Mouse (Mus musculus): ENCODE measurements around the gene Coa5. TPM values are rescaled to one million over a fixed set of nuclear protein-coding genes. Genes with fewer than 3 reads are reported as not detected.
A peak's percentile ranks its signal among the peaks of the same experiment; 100 is the strongest.

Coa5 gene
- polyA plus RNA-seq, 1 experiment from 2014 or later = 58.5 TPM

DNA sequence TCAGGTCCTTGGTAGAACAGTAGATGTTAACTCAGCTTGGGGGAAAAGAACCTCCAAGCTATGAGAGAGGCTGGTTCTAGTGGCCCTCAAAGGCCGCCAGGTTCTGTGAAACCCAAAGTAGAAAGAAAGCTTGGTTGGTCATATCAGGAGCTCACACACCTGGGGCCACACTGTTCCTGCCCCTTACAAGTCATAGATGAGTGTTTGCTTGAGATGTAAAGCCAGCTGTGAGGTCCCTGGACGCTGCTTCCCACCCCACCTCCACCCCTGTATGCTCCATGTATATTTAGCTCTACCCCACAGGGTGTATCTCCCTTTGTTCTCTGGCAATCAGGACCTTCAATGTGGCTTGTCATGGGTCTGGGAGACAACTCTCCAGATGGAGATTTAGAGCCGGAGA, 21.2 kb downstream of the Coa5 start:
- no peaks in the 10 kb centered on the region for H3K27me3 ChIP-seq (ENCODE audit: control insufficient read depth, insufficient read depth, low read length)
- no peak for ATAC-seq (ENCODE audit: low FRiP score, low TSS enrichment)
- H3K9ac ChIP-seq (ENCODE audit: low read depth, low read length) = no peak overlapping the region
- H3K4me3 ChIP-seq (ENCODE audit: low read length) = no peak overlapping the region
- no peak overlapping the region for H3K4me2 ChIP-seq (replicated peaks; ENCODE audit: low read depth, low read length)
- H3K9me3 ChIP-seq (ENCODE audit: control insufficient read depth, low read length) = no peaks in the 10 kb centered on the region
- H3K27ac ChIP-seq (ENCODE audit: low read depth, low read length) = no peak overlapping the region
- 84% methylated on average over 3 of the region's 3 CpGs for WGBS
- H3K36me3 ChIP-seq (ENCODE audit: control insufficient read depth, insufficient read depth, low read length) = no peaks in the 10 kb centered on the region
- no peaks in the 10 kb centered on the region for H3K4me1 ChIP-seq (ENCODE audit: control insufficient read depth, insufficient read depth, low read length)

DNA sequence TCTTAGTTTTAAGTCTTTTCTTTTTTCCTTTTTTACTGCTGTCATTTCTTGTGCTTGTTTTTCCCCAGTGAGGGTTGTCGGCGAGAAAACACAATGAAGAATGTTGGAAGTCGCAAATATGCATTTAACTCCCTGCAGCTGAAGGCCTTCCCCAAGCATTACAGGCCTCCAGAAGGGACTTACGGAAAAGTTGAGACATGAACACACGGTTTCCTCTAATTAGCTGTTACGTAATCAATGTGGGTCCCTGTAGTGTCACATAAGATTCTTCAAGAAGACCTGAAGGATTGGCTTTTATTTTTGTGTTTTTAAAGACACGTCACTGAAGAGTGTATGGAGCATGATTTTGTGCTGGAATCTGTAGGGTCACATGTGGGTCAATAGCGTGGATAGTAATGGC, 21.8 kb downstream of the Coa5 start:
- Histone ChIP-seq H3K27ac (ENCODE audit: low read depth, low read length) (no peak overlapping the region), H3K27me3 (ENCODE audit: control insufficient read depth, insufficient read depth, low read length) (no peaks in the 10 kb centered on the region), H3K4me1 (ENCODE audit: control insufficient read depth, insufficient read depth, low read length) (no peaks in the 10 kb centered on the region), H3K9me3 (ENCODE audit: control insufficient read depth, low read length) (no peaks in the 10 kb centered on the region), H3K36me3 (ENCODE audit: control insufficient read depth, insufficient read depth, low read length) (no peaks in the 10 kb centered on the region), H3K9ac (ENCODE audit: low read depth, low read length) (no peak overlapping the region), H3K4me3 (ENCODE audit: low read length) (no peak overlapping the region), H3K4me2 (replicated peaks; ENCODE audit: low read depth, low read length) (no peak overlapping the region)
- 79% methylated on average over 8 of the region's 8 CpGs for WGBS
- no peak for ATAC-seq (ENCODE audit: low FRiP score, low TSS enrichment)

DNA sequence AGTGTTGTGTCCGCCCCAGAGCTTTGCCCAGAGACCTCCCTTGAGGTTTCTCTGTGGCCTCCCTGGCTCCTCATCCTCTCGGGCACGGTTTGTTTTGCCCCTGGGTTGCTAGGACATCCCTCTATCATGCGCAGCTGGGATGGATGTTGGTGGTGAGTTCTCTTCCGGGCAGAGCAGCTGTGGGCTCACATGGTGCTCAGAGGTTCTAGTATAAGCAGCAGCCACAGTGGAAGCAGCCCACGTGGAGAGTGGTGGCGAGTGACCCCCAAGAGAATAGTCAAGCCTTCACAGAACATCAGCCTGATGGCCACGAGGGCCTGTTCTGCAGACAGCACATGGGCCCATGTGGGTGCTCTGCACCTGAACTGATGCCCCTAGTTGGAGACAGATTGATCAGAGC, 22.7 kb downstream of the Coa5 start:
- H3K4me1 ChIP-seq (ENCODE audit: control insufficient read depth, insufficient read depth, low read length) = no peaks in the 10 kb centered on the region
- 94% methylated on average over 8 of the region's 8 CpGs for WGBS
- H3K4me3 ChIP-seq (ENCODE audit: low read length) = no peak overlapping the region
- no peak for ATAC-seq (ENCODE audit: low FRiP score, low TSS enrichment)
- H3K9ac ChIP-seq (ENCODE audit: low read depth, low read length) = no peak overlapping the region
- no peaks in the 10 kb centered on the region for H3K27me3 ChIP-seq (ENCODE audit: control insufficient read depth, insufficient read depth, low read length)
- H3K9me3 ChIP-seq (ENCODE audit: control insufficient read depth, low read length) = no peaks in the 10 kb centered on the region
- no peak overlapping the region for H3K4me2 ChIP-seq (replicated peaks; ENCODE audit: low read depth, low read length)
- H3K36me3 ChIP-seq (ENCODE audit: control insufficient read depth, insufficient read depth, low read length) = no peaks in the 10 kb centered on the region; the same call in 1 of the 2 replicates
- H3K27ac ChIP-seq (ENCODE audit: low read depth, low read length) = no peak overlapping the region

DNA sequence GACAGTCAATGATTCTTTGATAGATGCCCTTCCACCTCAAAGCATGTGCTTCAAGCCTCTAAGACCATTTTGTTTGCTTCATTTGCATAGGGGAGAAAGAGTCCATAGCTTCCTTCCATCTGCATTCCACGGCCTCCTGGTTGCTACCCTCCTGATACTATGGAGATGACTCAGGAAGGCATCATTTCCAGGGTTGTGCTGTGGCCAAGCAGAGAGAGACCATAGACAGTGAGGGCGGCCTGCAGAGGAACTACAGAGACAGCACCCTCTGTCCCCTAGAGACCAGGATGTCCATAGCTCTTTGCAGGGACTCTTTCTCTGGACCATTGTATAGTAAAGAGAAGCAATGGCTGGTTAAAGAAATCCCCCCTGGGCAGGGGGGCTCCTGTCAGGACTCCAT, 24.8 kb downstream of the Coa5 start:
- 92% methylated on average over 2 of the region's 2 CpGs for WGBS
- H3K27ac ChIP-seq (ENCODE audit: low read depth, low read length) = no peak overlapping the region
- no peaks in the 10 kb centered on the region for H3K4me1 ChIP-seq (ENCODE audit: control insufficient read depth, insufficient read depth, low read length)
- no peak overlapping the region for H3K4me2 ChIP-seq (replicated peaks; ENCODE audit: low read depth, low read length)
- H3K9ac ChIP-seq (ENCODE audit: low read depth, low read length) = no peak overlapping the region
- no peak for ATAC-seq (ENCODE audit: low FRiP score, low TSS enrichment)
- no peak overlapping the region for H3K4me3 ChIP-seq (ENCODE audit: low read length)
- H3K27me3 ChIP-seq (ENCODE audit: control insufficient read depth, insufficient read depth, low read length) = no peaks in the 10 kb centered on the region
- no peaks in the 10 kb centered on the region; the same call in 1 of the 2 replicates for H3K36me3 ChIP-seq (ENCODE audit: control insufficient read depth, insufficient read depth, low read length)
- no peaks in the 10 kb centered on the region for H3K9me3 ChIP-seq (ENCODE audit: control insufficient read depth, low read length)

DNA sequence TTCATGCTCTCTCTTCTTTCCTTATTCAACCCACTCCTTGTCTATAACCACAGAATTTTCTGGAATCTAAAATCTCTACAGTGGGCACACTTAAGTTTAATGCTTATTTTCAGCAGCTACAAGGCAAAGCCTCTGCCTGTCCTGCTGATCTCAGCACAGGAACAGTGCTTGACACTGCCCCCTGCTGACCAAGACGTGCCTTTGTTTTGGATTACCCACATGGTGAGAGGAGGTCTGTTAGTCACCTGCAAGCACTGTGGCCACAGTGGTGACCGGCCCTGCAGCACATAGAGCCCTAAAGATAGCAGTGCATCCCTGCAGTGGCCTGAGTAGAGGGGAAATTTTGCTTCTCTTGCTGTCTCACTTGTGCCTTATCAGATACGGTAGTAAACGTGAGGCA, 28.2 kb downstream of the Coa5 start:
- H3K36me3 ChIP-seq (ENCODE audit: control insufficient read depth, insufficient read depth, low read length) = no peaks in the 10 kb centered on the region; the same call in 1 of the 2 replicates
- H3K27ac ChIP-seq (ENCODE audit: low read depth, low read length) = no peak overlapping the region
- no peaks in the 10 kb centered on the region for H3K9me3 ChIP-seq (ENCODE audit: control insufficient read depth, low read length)
- 0 out of 2 replicates have a peak, but pooled peaks have one; percentile 22 for ATAC-seq (ENCODE audit: low FRiP score, low TSS enrichment)
- H3K4me3 ChIP-seq (ENCODE audit: low read length) = no peak overlapping the region
- H3K4me1 ChIP-seq (ENCODE audit: control insufficient read depth, insufficient read depth, low read length) = peaks cover 8% of the 10 kb centered on the region; the same call in 1 of the 2 replicates
- H3K4me2 ChIP-seq (replicated peaks; ENCODE audit: low read depth, low read length) = no peak overlapping the region
- 64% methylated on average over 4 of the region's 4 CpGs for WGBS
- H3K9ac ChIP-seq (ENCODE audit: low read depth, low read length) = no peak overlapping the region
- no peaks in the 10 kb centered on the region for H3K27me3 ChIP-seq (ENCODE audit: control insufficient read depth, insufficient read depth, low read length)

DNA sequence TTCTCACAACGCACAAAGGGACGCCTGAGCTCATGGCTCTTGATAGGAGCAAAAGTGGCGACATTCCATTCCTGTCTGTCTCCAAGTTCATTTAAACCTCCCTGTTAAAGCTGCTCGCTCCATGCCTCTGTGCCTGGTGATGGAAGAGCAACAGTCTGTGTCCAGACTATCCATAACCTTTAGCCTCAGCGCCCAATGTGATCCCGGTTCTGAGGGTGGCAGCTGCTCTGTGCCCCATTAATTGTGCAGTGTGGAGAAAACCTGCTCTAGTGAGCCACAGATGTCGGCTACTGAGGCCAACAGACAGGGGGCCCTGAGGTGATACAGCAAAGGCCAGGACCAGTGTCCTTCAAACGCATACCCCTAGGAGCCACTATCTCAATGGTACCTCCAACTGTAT, 30.2 kb downstream of the Coa5 start:
- H3K36me3 ChIP-seq (ENCODE audit: control insufficient read depth, insufficient read depth, low read length) = peaks cover 2% of the 10 kb centered on the region; the same call in 1 of the 2 replicates
- WGBS = 44% methylated on average over 8 of the region's 8 CpGs
- H3K27me3 ChIP-seq (ENCODE audit: control insufficient read depth, insufficient read depth, low read length) = no peaks in the 10 kb centered on the region
- H3K9ac ChIP-seq (ENCODE audit: low read depth, low read length) = no peak overlapping the region
- H3K27ac ChIP-seq (ENCODE audit: low read depth, low read length) = no peak overlapping the region
- no peaks in the 10 kb centered on the region for H3K9me3 ChIP-seq (ENCODE audit: control insufficient read depth, low read length)
- ATAC-seq (ENCODE audit: low FRiP score, low TSS enrichment) = peak; percentile 56; the same call in 1 of the 2 replicates
- no peak overlapping the region for H3K4me2 ChIP-seq (replicated peaks; ENCODE audit: low read depth, low read length)
- no peak overlapping the region for H3K4me3 ChIP-seq (ENCODE audit: low read length)
- H3K4me1 ChIP-seq (ENCODE audit: control insufficient read depth, insufficient read depth, low read length) = peaks cover 8% of the 10 kb centered on the region; the same call in 1 of the 2 replicates

DNA sequence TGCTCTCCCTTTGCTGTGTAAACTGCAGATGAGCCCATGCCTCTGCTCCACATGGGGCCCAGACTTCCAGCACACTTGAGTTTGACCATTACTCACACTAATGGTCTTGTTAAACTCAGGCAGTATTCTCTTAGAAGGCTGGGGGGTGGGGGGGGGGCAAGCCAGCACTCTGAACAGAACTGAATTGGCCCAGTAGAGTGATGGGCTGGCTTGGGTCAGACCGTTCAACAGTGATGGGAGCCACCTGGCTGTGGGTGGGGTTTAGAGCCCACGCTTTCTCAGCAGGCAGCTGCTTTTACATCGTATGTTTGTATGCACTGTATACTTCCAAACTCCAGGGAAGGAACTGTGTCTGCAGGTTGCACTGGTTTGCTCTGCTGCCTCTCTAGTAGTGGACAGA, 30.9 kb downstream of the Coa5 start:
- ATAC-seq (ENCODE audit: low FRiP score, low TSS enrichment) = peak; percentile 68
- H3K4me1 ChIP-seq (ENCODE audit: control insufficient read depth, insufficient read depth, low read length) = peaks cover 8% of the 10 kb centered on the region; the same call in 1 of the 2 replicates

DNA sequence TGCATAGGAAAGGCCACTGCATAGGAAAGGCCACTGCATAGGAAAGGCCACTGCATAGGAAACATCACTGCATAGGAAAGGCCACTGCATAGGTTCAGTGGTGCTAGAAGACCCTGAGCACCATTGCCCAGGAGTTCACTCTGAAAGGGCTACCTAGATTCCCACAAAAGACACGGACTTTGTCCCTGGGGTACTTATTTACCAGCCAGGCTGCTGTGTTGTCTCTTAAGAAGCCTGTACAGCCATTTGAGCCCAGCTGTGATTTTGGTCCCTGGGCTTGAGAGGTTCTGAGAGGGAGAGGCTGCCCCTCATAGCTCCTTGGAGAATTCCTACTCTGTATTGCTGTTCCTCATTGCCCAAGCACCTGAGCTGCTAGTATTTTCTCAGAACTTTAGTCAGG, 33.4 kb downstream of the Coa5 start:
- Histone ChIP-seq H3K27me3 (ENCODE audit: control insufficient read depth, insufficient read depth, low read length) (no peaks in the 10 kb centered on the region), H3K4me1 (ENCODE audit: control insufficient read depth, insufficient read depth, low read length) (peaks cover 8% of the 10 kb centered on the region; the same call in 1 of the 2 replicates), H3K9me3 (ENCODE audit: control insufficient read depth, low read length) (no peaks in the 10 kb centered on the region), H3K9ac (ENCODE audit: low read depth, low read length) (no peak overlapping the region), H3K4me2 (replicated peaks; ENCODE audit: low read depth, low read length) (no peak overlapping the region), H3K36me3 (ENCODE audit: control insufficient read depth, insufficient read depth, low read length) (peaks cover 2% of the 10 kb centered on the region; the same call in 1 of the 2 replicates), H3K4me3 (ENCODE audit: low read length) (no peak overlapping the region), H3K27ac (ENCODE audit: low read depth, low read length) (no peak overlapping the region)
- ATAC-seq (ENCODE audit: low FRiP score, low TSS enrichment) = no peak
- 55% methylated on average over 1 of the region's 1 CpGs for WGBS

More for the DNA sequence above, 30.9 kb downstream of the Coa5 start:
- H3K4me3 ChIP-seq (ENCODE audit: low read length) = no peak overlapping the region
- no peaks in the 10 kb centered on the region for H3K9me3 ChIP-seq (ENCODE audit: control insufficient read depth, low read length)
- H3K27me3 ChIP-seq (ENCODE audit: control insufficient read depth, insufficient read depth, low read length) = no peaks in the 10 kb centered on the region
- H3K27ac ChIP-seq (ENCODE audit: low read depth, low read length) = no peak overlapping the region
- H3K9ac ChIP-seq (ENCODE audit: low read depth, low read length) = no peak overlapping the region
- no peak overlapping the region for H3K4me2 ChIP-seq (replicated peaks; ENCODE audit: low read depth, low read length)
- 19% methylated on average over 3 of the region's 3 CpGs for WGBS
- peaks cover 2% of the 10 kb centered on the region; the same call in 1 of the 2 replicates for H3K36me3 ChIP-seq (ENCODE audit: control insufficient read depth, insufficient read depth, low read length)

DNA sequence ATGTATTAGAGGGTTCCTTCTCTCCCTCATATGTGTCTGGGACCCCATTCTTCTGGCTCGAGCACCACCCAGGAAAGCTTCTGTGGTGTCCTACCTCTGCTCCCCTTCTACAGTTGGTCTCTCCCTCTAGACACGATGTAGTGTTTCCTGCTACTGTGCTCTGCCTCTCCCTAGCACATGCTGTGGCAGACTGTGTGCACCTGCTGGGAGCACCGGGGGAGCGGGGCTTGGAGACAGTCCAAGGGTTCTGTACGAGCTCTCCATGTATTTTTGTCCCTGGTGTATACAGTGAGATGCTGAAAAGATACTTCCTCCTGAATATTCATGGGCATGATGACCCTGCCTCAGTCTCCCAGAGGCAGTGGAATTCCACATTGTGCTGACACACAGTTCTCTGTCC, 36.7 kb downstream of the Coa5 start:
- H3K9me3 ChIP-seq (ENCODE audit: control insufficient read depth, low read length) = no peaks in the 10 kb centered on the region
- H3K4me2 ChIP-seq (replicated peaks; ENCODE audit: low read depth, low read length) = no peak overlapping the region
- H3K4me1 ChIP-seq (ENCODE audit: control insufficient read depth, insufficient read depth, low read length) = no peaks in the 10 kb centered on the region
- no peak for ATAC-seq (ENCODE audit: low FRiP score, low TSS enrichment)
- no peaks in the 10 kb centered on the region for H3K27me3 ChIP-seq (ENCODE audit: control insufficient read depth, insufficient read depth, low read length)
- no peak overlapping the region for H3K27ac ChIP-seq (ENCODE audit: low read depth, low read length)
- WGBS = 85% methylated on average over 5 of the region's 5 CpGs
- peaks cover 2% of the 10 kb centered on the region; the same call in 1 of the 2 replicates for H3K36me3 ChIP-seq (ENCODE audit: control insufficient read depth, insufficient read depth, low read length)
- no peak overlapping the region for H3K9ac ChIP-seq (ENCODE audit: low read depth, low read length)
- H3K4me3 ChIP-seq (ENCODE audit: low read length) = no peak overlapping the region

Data from kidney, embryonic 14.5 days (tissue).